Mouse (Mus musculus): ENCODE data around the gene Pym1.

DNA sequence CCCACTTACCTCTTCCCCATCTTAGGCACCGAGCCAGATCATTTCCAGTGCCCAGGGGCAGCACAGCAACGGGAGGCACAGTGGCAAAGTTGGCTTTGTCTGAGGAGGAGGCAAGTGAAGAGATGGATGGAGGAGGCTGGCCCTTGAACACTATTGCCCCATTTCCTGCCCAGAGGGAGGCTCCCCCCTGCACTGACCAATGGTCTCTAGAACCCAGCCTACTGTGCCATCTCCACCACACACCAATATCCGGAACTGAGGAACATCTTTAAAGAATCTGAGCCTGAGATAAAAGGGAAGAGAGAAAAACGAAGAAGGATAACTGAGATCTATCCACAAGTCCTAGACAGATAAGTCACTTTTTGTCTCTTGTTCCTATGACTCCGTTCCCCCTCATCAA, 19.6 kb upstream of the Pym1 start:
- TF ChIP-seq ZC3H11A (IDR thresholded peaks at IDR 0.05; ENCODE audit: borderline replicate concordance, low read depth, low read length) (no peak), HCFC1 (IDR thresholded peaks at IDR 0.05; ENCODE audit: borderline replicate concordance, insufficient read depth, low read length) (no peak), ZNF384 (IDR thresholded peaks at IDR 0.05; ENCODE audit: low read depth, low read length) (no peak), CHD2 (IDR thresholded peaks at IDR 0.05; ENCODE audit: low read depth, low read length) (no peak), MAFK (IDR thresholded peaks at IDR 0.05; ENCODE audit: insufficient read depth, low read depth, low read length) (no peak)
